Mouse (Mus musculus) urinary bladder, postnatal 0 days (tissue): Measurements from ENCODE around the gene Zfp429. TPM values are rescaled to one million over a fixed set of nuclear protein-coding genes. Genes with fewer than 3 reads are reported as not detected.

ENCODE experiments used
- polyA plus RNA-seq: library from polyadenylated mRNA; unstranded; fragments of >200 nt; fragmentation: Nextera tagmentation; extraction: Ambion mirVana; gene quantifications from 2 replicates; pipeline ENCODE4 v1.2.1, GENCODE M21; 2015

Gene Zfp429
- polyA plus RNA-seq = 3.5 and 3.6 TPM in 2 replicates

GRCm38 (mm10) chr13:67399183-67399903, at the start of gene Zfp429:
Gene Zfp429 (minus strand): TSS chr13:67399819.

DNA sequence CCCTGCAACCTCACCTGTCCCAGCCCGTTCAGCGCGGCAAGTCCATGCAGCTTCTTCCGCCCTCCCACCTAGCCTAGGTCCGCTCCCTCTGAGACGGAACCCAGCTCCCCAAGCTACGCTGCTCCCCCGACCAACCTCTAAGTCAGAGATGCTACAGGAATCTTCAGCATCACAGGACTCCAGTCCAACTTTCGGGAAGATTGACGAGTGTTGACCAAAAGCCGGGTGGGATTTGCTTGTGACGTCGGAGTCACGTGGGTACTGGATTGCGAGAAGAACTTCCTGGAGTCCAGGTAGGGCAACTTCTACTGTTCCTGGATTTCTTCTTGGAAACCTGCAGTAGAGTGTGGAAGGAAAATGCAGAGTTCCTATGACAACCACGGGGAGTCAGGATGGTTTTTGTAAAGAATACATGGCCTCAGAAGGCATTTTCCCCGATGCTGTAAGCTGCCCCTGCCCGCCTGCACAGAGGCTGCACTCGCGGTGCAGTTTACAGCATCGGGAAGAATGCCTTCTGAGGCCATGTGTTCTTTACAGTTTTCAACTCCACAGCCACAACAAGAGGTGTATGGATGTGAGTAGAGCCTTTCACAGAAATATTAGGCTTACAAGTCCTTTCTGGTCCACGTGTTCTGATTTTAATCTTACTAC, 21.7 kb upstream of the Zfp429 start, which contains the start of gene Zfp459:
Gene Zfp459, minus strand, starts transcription at position 212 of the 651 bp plus-strand sequence.

DNA sequence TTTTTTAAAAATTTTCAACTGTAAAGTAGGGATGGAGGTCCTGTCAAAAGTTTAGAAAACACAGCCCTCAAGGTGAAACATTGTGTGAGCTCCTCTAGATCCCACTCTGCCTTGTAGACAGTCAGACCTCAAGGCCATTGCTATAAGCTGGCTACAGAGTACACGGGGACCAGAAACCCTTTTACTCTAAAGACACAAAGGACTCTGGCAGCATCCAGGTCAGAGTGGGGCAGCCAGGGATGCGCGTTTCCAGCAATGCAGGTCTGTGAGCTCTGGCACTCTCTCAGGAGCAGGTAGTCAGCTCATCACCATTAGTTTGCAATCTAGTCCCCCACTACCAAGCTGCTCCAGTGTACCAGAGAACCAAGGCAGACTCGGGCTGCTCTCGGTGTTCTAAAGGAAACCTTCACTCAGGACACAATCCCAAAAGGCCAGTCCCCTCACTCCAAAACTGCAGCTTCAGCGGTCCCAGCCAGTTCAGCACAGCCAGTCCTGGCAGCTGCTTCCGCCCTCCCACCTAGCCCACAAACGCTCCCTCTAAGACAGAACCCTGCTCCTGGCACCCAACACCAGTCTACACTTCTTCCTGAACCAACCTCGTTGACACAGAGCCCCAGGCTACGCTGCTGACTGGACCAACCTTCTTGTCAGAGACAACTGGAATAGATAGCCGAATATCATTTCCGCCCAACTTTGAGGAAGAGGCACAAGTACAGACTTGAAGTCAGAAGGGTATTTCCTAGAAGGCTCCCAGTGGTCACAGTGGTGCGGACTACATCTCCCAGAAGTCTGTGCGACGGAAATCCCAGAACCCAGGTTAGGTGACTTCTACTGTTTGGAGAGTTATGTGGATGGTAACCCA, 24.3 kb downstream of the Zfp429 start, which contains the start of the genes Gm28041 and Zfp456:
Gene Gm28041, minus strand, starts transcription at position 684 of the 862 bp plus-strand sequence.
Gene Zfp456, minus strand, starts transcription at position 761 of the 862 bp plus-strand sequence.

GRCm38 (mm10) chr13:67360131-67360744, 39.4 kb downstream of the Zfp429 start, which contains the start of the genes Gm28044 and Zfp953:
Gene Gm28044 (minus strand): TSS chr13:67360536.
Gene Zfp953 (minus strand): TSS chr13:67360605.

Other genes starting within 250 kb of the Zfp429 start
- 3.3 and 3.8 TPM in 2 replicates for gene Rsl1, start 226.6 kb downstream of the Zfp429 start, polyA plus RNA-seq
- 0.47 and 0.77 TPM in 2 replicates for gene Zfp455, start 205.3 kb downstream of the Zfp429 start, polyA plus RNA-seq
- gene Zfp458, start 121.4 kb downstream of the Zfp429 start, polyA plus RNA-seq = 0.46 and 1.0 TPM in 2 replicates
- 0.30 TPM in 1 of 2 replicates, not detected in the other for gene Zfp457, start 93.3 kb downstream of the Zfp429 start, polyA plus RNA-seq
- 1.1 TPM in 2 replicates for gene Zfp595, start 67.2 kb downstream of the Zfp429 start, polyA plus RNA-seq
- gene Gm28044, start 39.3 kb downstream of the Zfp429 start, polyA plus RNA-seq = 0.52 TPM in 1 of 2 replicates, not detected in the other
- gene Zfp953, start 39.2 kb downstream of the Zfp429 start, polyA plus RNA-seq = 0.45 and 0.47 TPM in 2 replicates
- 0.22 and 0.26 TPM in 2 replicates for gene Gm28041, start 24.1 kb downstream of the Zfp429 start, polyA plus RNA-seq
- 0.43 and 0.44 TPM in 2 replicates for gene Zfp456, start 24.0 kb downstream of the Zfp429 start, polyA plus RNA-seq
- gene Zfp459, start 21.6 kb upstream of the Zfp429 start, polyA plus RNA-seq = 0.48 and 1.3 TPM in 2 replicates
- 4.8 and 5.0 TPM in 2 replicates for gene Zfp874a, start 51.8 kb upstream of the Zfp429 start, polyA plus RNA-seq
- gene Zfp874b, start 84.4 kb upstream of the Zfp429 start, polyA plus RNA-seq = 1.7 and 1.9 TPM in 2 replicates
- gene Zfp58, start 100.7 kb upstream of the Zfp429 start, polyA plus RNA-seq = 5.0 and 5.2 TPM in 2 replicates
- not detected in 2 replicates for gene Gm26965, start 126.3 kb upstream of the Zfp429 start, polyA plus RNA-seq
- 26.4 and 29.8 TPM in 2 replicates for gene Zfp87, start 126.4 kb upstream of the Zfp429 start, polyA plus RNA-seq
- 4.0 and 5.1 TPM in 2 replicates for gene Zfp748, start 154.0 kb upstream of the Zfp429 start, polyA plus RNA-seq
- gene Zfp729b, start 209.9 kb upstream of the Zfp429 start, polyA plus RNA-seq = 1.7 and 1.9 TPM in 2 replicates
- 0.70 TPM in 1 of 2 replicates, not detected in the other for gene Gm49345, start 237.9 kb upstream of the Zfp429 start, polyA plus RNA-seq
- gene Zfp729a, start 238.0 kb upstream of the Zfp429 start, polyA plus RNA-seq = 1.1 and 1.5 TPM in 2 replicates